Mouse (Mus musculus): ENCODE data around the gene Fcgr1.

DNA sequence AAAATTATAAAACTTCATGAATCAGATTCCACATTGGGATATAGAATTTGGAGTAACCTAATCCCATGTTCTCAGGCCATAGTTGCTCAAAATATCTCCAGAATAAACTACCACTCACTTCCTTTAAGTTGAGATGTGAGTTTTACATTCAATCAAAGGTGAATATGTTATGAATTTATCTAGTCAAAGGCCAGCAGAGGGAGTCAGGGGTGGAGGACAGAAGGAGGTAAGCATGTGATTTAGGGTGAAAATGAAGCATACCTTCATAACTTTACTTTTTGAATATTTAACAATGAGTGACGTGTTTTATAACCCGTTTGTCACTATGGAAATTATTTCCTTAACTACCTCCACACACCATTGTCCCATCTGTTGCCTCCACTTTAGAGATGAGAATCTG lies 58.9 kb downstream of the Fcgr1 start:
- TF ChIP-seq POLR2A (IDR thresholded peaks at IDR 0.05; ENCODE audit: insufficient read depth, low read depth, low read length) (no peak), CTCF (IDR thresholded peaks at IDR 0.05) (no peak)

Data from heart, adult 2 months (tissue).